Mouse (Mus musculus) heart, postnatal 25 days (tissue): ENCODE results near the gene Ntrk2. TPM values are rescaled to one million over a fixed set of nuclear protein-coding genes. Genes with fewer than 3 reads are reported as not detected.
"Not testable (repeated sequence)": the region's sequence is repeated elsewhere in the genome, so short reads cannot be mapped to it uniquely, and the experiment has no call there.

ENCODE experiments used
- DNase-seq: peaks from one replicate; pipeline ENCODE4 v3.0.0; 2022; ENCODE audit warnings: low spot score
- intact Hi-C: fragments of 180-260 bp; cut with DNase I; formaldehyde crosslinking; loops from one replicate; pipeline ENCODE4 v1.15.1; 2025
- total RNA-seq, 2 experiments: library from RNA; stranded (reverse); gene quantifications; 2 replicates each; pipeline ENCODE4 v1.2.3; 2021

Gene Ntrk2
- total RNA-seq, 2 experiments from 2014 or later = 1.2 to 1.4 TPM

- intact Hi-C loops = no loop called here
- DNase-seq = no peak
Measured at GRCm38 (mm10) chr13:59091138-59091971, 285.0 kb downstream of the Ntrk2 start.

- no peak for DNase-seq
- intact Hi-C loops = no loop called here
Measured at GRCm38 (mm10) chr13:59092045-59092857, 285.9 kb downstream of the Ntrk2 start.

- intact Hi-C loops = no loop called here
- DNase-seq = no peak
Measured at GRCm38 (mm10) chr13:59092858-59093154, 286.4 kb downstream of the Ntrk2 start.

GRCm38 (mm10) chr13:59094722-59095121 is 288.4 kb downstream of the Ntrk2 start:
- intact Hi-C loops = no loop called here

GRCm38 (mm10) chr13:59095811-59096391 is 289.5 kb downstream of the Ntrk2 start:
- intact Hi-C loops = no loop called here
- no peak for DNase-seq

More at GRCm38 (mm10) chr13:59094722-59095121, 288.4 kb downstream of the Ntrk2 start:
- no peak for DNase-seq

GRCm38 (mm10) chr13:59100086-59100485 is 293.7 kb downstream of the Ntrk2 start:
- DNase-seq = no peak

GRCm38 (mm10) chr13:59107791-59108190 is 301.4 kb downstream of the Ntrk2 start:
- DNase-seq, intact Hi-C loops: not testable (repeated sequence)

More at GRCm38 (mm10) chr13:59100086-59100485, 293.7 kb downstream of the Ntrk2 start:
- intact Hi-C loops = no loop called here

- intact Hi-C loops = no loop called here
Measured at GRCm38 (mm10) chr13:59110107-59110506, 303.7 kb downstream of the Ntrk2 start.

GRCm38 (mm10) chr13:59114684-59115083 is 308.3 kb downstream of the Ntrk2 start:
- intact Hi-C loops = no loop called here
- no peak for DNase-seq

More at GRCm38 (mm10) chr13:59110107-59110506, 303.7 kb downstream of the Ntrk2 start:
- no peak for DNase-seq

GRCm38 (mm10) chr13:59115551-59115950 is 309.2 kb downstream of the Ntrk2 start:
- intact Hi-C loops = no loop called here
- no peak for DNase-seq

GRCm38 (mm10) chr13:59117233-59117632 is 310.9 kb downstream of the Ntrk2 start:
- no peak for DNase-seq
- intact Hi-C loops = no loop called here

- intact Hi-C loops = no loop called here
Measured at GRCm38 (mm10) chr13:59119596-59120394, 313.4 kb downstream of the Ntrk2 start.

GRCm38 (mm10) chr13:59143141-59143744 is 336.9 kb downstream of the Ntrk2 start:
- intact Hi-C loops = no loop called here
- no peak for DNase-seq

More at GRCm38 (mm10) chr13:59119596-59120394, 313.4 kb downstream of the Ntrk2 start:
- no peak for DNase-seq

GRCm38 (mm10) chr13:59144321-59144856 is 338.0 kb downstream of the Ntrk2 start:
- no peak for DNase-seq
- intact Hi-C loops = no loop called here

- intact Hi-C loops = no loop called here
Measured at GRCm38 (mm10) chr13:59145677-59146555, 339.5 kb downstream of the Ntrk2 start.

GRCm38 (mm10) chr13:59146616-59147015 is 340.2 kb downstream of the Ntrk2 start:
- intact Hi-C loops = no loop called here

More at GRCm38 (mm10) chr13:59145677-59146555, 339.5 kb downstream of the Ntrk2 start:
- DNase-seq = peak; percentile 24

GRCm38 (mm10) chr13:59147976-59148375 is 341.6 kb downstream of the Ntrk2 start:
- intact Hi-C loops = no loop called here
- no peak for DNase-seq

More at GRCm38 (mm10) chr13:59146616-59147015, 340.2 kb downstream of the Ntrk2 start:
- DNase-seq = no peak

GRCm38 (mm10) chr13:59148793-59149192 is 342.4 kb downstream of the Ntrk2 start:
- intact Hi-C loops = no loop called here

More at GRCm38 (mm10) chr13:59148793-59149192, 342.4 kb downstream of the Ntrk2 start:
- no peak for DNase-seq
